Mouse (Mus musculus) midbrain, embryonic 15.5 days (tissue): ENCODE results near the gene Hook1. TPM values are rescaled to one million over a fixed set of nuclear protein-coding genes. Genes with fewer than 3 reads are reported as not detected.

Experiments
- ATAC-seq: fragments of 200-750 bp; cut with Nextera tagmentation; replicated peaks from 2 replicates; pipeline ENCODE4 v1.8.0; 2017; ENCODE audit warnings: moderate TSS enrichment
- H3K27ac ChIP-seq: fragments of 300-500 bp; sonication (generic); 2 replicates; pipeline ENCODE4 v1.5.1; 2015; ENCODE audit warnings: mild to moderate bottlenecking, inconsistent platforms
- H3K27me3 ChIP-seq: fragments of 300-500 bp; sonication (generic); replicated peaks from 2 replicates; pipeline ENCODE4 v1.6.1; 2015; ENCODE audit warnings: inconsistent platforms
- H3K36me3 ChIP-seq: fragments of 300-500 bp; sonication (generic); replicated peaks from 2 replicates; pipeline ENCODE4 v1.6.1; 2015; ENCODE audit warnings: inconsistent platforms
- H3K4me1 ChIP-seq: fragments of 300-500 bp; sonication (generic); 2 replicates; pipeline ENCODE4 v1.6.1; 2015; ENCODE audit warnings: inconsistent platforms
- H3K4me2 ChIP-seq: fragments of 300-500 bp; sonication (generic); 2 replicates; pipeline ENCODE4 v1.6.1; 2015; ENCODE audit warnings: inconsistent platforms, mild to moderate bottlenecking, moderate library complexity
- H3K4me3 ChIP-seq: fragments of 300-500 bp; sonication (generic); 2 replicates; pipeline ENCODE4 v1.5.1; 2015; ENCODE audit warnings: mild to moderate bottlenecking, inconsistent platforms
- H3K9ac ChIP-seq: fragments of 300-500 bp; sonication (generic); 2 replicates; pipeline ENCODE4 v1.6.1; 2015; ENCODE audit warnings: mild to moderate bottlenecking, inconsistent platforms
- H3K9me3 ChIP-seq: fragments of 300-500 bp; sonication (generic); 2 replicates; pipeline ENCODE4 v1.6.1; 2016; ENCODE audit warnings: inconsistent platforms
- whole genome bisulfite sequencing: fragments of 180-500 bp; shearing (Covaris S2); methylation state at CpG from one replicate; pipeline ENCODE4 v1.1.7; 2015; ENCODE audit warnings: mixed read lengths; 5-methylcytosine and 5-hydroxymethylcytosine counted together
- polyA plus RNA-seq: library from polyadenylated mRNA; unstranded; fragments of >200 nt; fragmentation: Nextera tagmentation; extraction: Ambion mirVana; gene quantifications from 2 replicates; pipeline ENCODE4 v1.2.1, GENCODE M21; 2015

Gene Hook1
- polyA plus RNA-seq, result 72.9 and 81.0 TPM in 2 replicates

DNA sequence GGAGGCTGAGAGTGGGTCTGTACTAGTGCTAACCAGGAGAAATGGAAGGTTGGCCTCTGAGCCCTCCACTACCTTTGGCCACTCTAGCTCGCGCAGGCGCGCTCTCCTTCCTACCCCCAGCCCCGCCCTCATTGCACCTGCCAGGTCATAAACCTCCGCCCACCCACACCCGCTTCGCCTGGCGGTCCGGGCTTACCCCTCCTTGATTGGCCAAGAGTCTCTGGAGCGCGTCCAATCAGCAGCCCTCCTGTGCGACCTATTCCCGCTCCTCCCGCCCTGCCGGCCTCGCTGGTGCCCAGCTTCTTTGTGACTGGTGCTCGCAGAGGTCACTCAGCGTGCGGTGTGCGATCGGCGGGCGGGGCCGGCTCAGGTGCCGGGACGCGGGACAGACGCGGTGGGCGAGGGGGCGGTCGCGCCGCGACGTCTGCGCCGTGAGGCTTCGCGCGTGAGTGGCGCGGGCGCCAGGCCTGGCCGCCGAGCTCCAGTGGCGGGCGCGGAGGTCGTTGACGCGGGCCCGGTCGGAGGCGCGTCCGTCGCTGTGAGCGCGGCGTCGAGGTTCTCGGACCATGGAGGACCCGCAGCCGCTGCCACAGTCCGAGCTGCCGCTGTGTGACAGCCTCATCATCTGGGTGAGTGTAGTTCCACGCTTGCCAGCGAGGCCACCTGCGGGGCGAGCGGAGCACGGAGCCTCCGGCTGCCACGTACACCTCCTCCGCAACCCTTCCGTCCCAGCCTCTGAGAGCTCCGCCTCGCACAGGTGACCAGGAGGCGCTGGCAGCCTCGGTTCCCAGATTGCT is at the start of gene Hook1:
Gene Hook1, plus strand, starts transcription at position 313 of the 797 bp plus-strand sequence.
- under 1% methylated on average over 82 of the region's 82 CpGs for WGBS

DNA sequence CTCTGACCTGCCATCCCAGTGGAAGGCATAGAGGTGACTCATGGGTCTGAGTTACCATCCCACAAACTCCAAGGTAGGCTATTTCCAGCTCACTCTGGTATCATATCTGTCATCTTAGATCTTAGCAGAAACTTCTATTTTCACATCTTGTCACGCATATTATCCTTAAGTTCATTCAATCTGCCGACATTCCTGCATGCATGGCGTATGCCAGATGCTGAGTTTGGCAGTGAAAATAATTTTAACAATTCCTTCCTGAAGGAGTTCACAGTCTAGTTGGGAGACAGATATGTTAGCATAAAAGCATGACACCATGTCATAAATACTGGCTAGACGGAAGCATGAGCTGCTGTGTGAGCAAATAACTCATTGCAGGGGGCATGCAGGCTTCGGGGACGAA is 49.3 kb upstream of the Hook1 start:
- Histone ChIP-seq H3K36me3 (no peaks in the 10 kb centered on the region), H3K27me3 (no peaks in the 10 kb centered on the region), H3K9me3 (no peaks in the 10 kb centered on the region), H3K27ac (no peak overlapping the region), H3K4me3 (no peak overlapping the region), H3K9ac (no peak overlapping the region), H3K4me2 (no peak overlapping the region), H3K4me1 (peaks cover 6% of the 10 kb centered on the region; the same call in 1 of the 2 replicates)
- ATAC-seq, result no peak
- 74% methylated on average over 6 of the region's 6 CpGs for WGBS

More for the DNA sequence above, at the start of gene Hook1:
- H3K9me3 ChIP-seq, result no peaks in the 10 kb centered on the region
- H3K9ac ChIP-seq, result peak within 1 kb of the TSS; percentile 77
- peak within 1 kb of the TSS; percentile 79 for H3K4me3 ChIP-seq
- no peaks in the 10 kb centered on the region for H3K27me3 ChIP-seq
- H3K27ac ChIP-seq, result peak within 1 kb of the TSS; percentile 88
- ATAC-seq, result peak; percentile 100
- peaks cover 26% of the 10 kb centered on the region for H3K4me1 ChIP-seq
- H3K4me2 ChIP-seq, result peak within 1 kb of the TSS; percentile 58
- H3K36me3 ChIP-seq, result no peaks in the 10 kb centered on the region

DNA sequence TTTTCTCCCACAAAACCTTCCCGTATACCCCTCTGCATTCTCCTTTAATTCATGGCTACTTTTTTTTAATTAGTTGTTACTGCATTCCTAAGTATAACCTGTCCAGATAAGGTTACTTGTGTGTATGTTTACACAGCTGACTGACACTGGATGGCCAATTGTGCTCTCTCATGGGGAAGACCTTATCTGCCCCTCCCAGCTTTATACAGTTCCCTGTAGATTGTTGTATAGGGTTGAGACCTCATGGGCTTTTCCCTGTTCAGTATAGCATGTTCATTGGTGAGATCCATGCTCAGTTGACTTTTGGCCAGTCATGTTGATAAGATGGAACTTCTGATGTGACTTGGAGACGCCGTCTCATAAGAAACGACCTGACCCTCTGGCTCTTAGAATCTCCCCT is 46.6 kb upstream of the Hook1 start:
- Histone ChIP-seq H3K4me2 (no peak overlapping the region), H3K9ac (no peak overlapping the region), H3K36me3 (no peaks in the 10 kb centered on the region), H3K27ac (no peak overlapping the region), H3K27me3 (no peaks in the 10 kb centered on the region), H3K4me1 (peaks cover 8% of the 10 kb centered on the region), H3K9me3 (no peaks in the 10 kb centered on the region), H3K4me3 (no peak overlapping the region)
- ATAC-seq, result no peak
- 92% methylated on average over 4 of the region's 4 CpGs for WGBS

- H3K27ac ChIP-seq, result no peak overlapping the region
- peak; percentile 90 for ATAC-seq
- H3K4me1 ChIP-seq, result peaks cover 2% of the 10 kb centered on the region; the same call in 1 of the 2 replicates
- H3K27me3 ChIP-seq, result no peaks in the 10 kb centered on the region
- H3K4me2 ChIP-seq, result 0 out of 2 replicates have a peak overlapping the region, but pooled peaks have one; percentile 19
- 12% methylated on average over 7 of the region's 7 CpGs for WGBS
- no peak overlapping the region for H3K9ac ChIP-seq
- H3K36me3 ChIP-seq, result no peaks in the 10 kb centered on the region
- H3K9me3 ChIP-seq, result no peaks in the 10 kb centered on the region
- no peak overlapping the region for H3K4me3 ChIP-seq
Observed at GRCm38 (mm10) chr4:95924210-95925184, 42.5 kb upstream of the Hook1 start.

DNA sequence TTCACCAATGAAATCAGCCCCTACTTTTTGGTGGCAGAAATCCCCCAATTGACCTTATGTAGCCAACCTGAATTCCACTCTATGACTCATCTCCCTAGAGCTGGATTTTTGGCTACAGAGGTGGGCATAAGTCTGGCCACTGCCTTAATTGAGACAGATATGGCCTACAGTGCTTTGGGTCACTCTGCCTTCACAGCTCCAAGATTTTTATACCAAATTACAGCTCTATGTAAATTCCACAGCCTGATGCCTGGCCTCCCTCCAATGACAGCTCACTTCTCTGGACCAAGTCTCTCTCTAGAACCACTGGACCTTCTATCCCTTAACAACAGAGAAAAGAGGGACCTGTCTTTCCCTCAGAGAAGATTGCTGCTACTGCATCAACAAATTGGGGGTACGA is 38.2 kb upstream of the Hook1 start:
- 89% methylated on average over 1 of the region's 1 CpGs for WGBS
- Histone ChIP-seq H3K36me3 (no peaks in the 10 kb centered on the region), H3K27me3 (no peaks in the 10 kb centered on the region)

GRCm38 (mm10) chr4:95929936-95930335 is 37.1 kb upstream of the Hook1 start:
- no peak overlapping the region for H3K27ac ChIP-seq
- WGBS, result 79% methylated on average over 1 of the region's 1 CpGs

More for the DNA sequence above, 38.2 kb upstream of the Hook1 start:
- H3K4me2 ChIP-seq, result no peak overlapping the region
- H3K9me3 ChIP-seq, result no peaks in the 10 kb centered on the region
- peaks cover 2% of the 10 kb centered on the region; the same call in 1 of the 2 replicates for H3K4me1 ChIP-seq
- no peak overlapping the region for H3K4me3 ChIP-seq
- ATAC-seq, result no peak
- no peak overlapping the region for H3K9ac ChIP-seq
- H3K27ac ChIP-seq, result no peak overlapping the region

DNA sequence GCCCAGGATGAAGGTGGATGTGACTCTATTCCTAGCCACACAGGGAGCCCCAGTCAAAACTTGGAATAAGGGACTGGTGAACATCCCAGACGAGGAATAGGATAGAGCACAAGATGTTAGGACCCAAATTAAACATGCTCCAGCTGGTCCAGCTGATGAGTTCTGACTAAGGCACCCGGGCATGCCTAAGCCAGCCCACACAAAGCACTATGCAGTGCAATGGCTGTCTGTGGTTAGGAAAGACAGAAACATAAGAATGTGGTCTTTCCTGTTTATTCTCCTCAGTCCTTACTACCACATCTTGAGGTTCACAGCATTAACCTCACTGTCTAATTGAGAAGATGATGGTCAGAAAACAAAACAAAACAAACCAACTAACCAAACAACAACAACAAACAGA is 35.7 kb upstream of the Hook1 start:
- no peak for ATAC-seq
- no peaks in the 10 kb centered on the region for H3K27me3 ChIP-seq
- no peaks in the 10 kb centered on the region for H3K4me1 ChIP-seq
- no peaks in the 10 kb centered on the region for H3K36me3 ChIP-seq
- WGBS, result 64% methylated on average over 2 of the region's 2 CpGs
- H3K27ac ChIP-seq, result no peak overlapping the region
- H3K4me3 ChIP-seq, result no peak overlapping the region
- H3K9ac ChIP-seq, result no peak overlapping the region
- no peaks in the 10 kb centered on the region for H3K9me3 ChIP-seq
- H3K4me2 ChIP-seq, result no peak overlapping the region

More at GRCm38 (mm10) chr4:95929936-95930335, 37.1 kb upstream of the Hook1 start:
- H3K4me2 ChIP-seq, result no peak overlapping the region
- H3K36me3 ChIP-seq, result no peaks in the 10 kb centered on the region
- ATAC-seq, result no peak
- no peak overlapping the region for H3K9ac ChIP-seq
- no peaks in the 10 kb centered on the region for H3K4me1 ChIP-seq
- no peaks in the 10 kb centered on the region for H3K27me3 ChIP-seq
- no peak overlapping the region for H3K4me3 ChIP-seq
- no peaks in the 10 kb centered on the region for H3K9me3 ChIP-seq

- H3K4me1 ChIP-seq, result no peaks in the 10 kb centered on the region
- 89% methylated on average over 9 of the region's 9 CpGs for WGBS
- H3K36me3 ChIP-seq, result no peaks in the 10 kb centered on the region
- no peak overlapping the region for H3K4me3 ChIP-seq
- no peak overlapping the region for H3K27ac ChIP-seq
- no peaks in the 10 kb centered on the region for H3K9me3 ChIP-seq
- no peaks in the 10 kb centered on the region for H3K27me3 ChIP-seq
- ATAC-seq, result no peak
- H3K9ac ChIP-seq, result no peak overlapping the region
- H3K4me2 ChIP-seq, result no peak overlapping the region
Observed at GRCm38 (mm10) chr4:95933801-95934356, 33.2 kb upstream of the Hook1 start.

- Histone ChIP-seq H3K4me1 (no peaks in the 10 kb centered on the region), H3K4me3 (no peak overlapping the region), H3K27me3 (no peaks in the 10 kb centered on the region), H3K4me2 (no peak overlapping the region), H3K9ac (no peak overlapping the region), H3K27ac (no peak overlapping the region), H3K36me3 (no peaks in the 10 kb centered on the region), H3K9me3 (no peaks in the 10 kb centered on the region)
- no peak for ATAC-seq
- WGBS, result 80% methylated on average over 4 of the region's 4 CpGs
Observed at GRCm38 (mm10) chr4:95934384-95935035, 32.5 kb upstream of the Hook1 start.

DNA sequence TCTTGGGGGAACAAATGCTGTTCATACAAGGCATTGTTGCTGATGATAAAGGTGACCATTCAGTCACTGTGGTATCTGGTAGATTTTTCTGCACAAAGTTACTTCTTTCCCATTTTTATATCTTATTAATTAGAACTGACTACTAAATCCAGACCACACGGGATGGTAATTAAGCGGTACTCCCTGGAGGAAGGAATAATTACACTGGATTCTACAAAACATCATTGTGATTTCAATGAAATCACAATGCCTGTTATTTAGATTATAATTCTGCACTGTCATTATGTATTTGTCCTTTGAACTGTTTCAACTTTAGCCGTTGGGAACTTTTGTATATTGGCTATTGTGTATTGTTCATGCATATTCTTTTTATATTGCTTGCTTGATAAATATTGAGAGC is 28.3 kb upstream of the Hook1 start:
- no peak overlapping the region for H3K4me2 ChIP-seq
- WGBS, result 77% methylated on average over 3 of the region's 3 CpGs
- no peaks in the 10 kb centered on the region for H3K36me3 ChIP-seq
- no peak overlapping the region for H3K27ac ChIP-seq
- no peak overlapping the region for H3K9ac ChIP-seq
- no peaks in the 10 kb centered on the region for H3K9me3 ChIP-seq
- no peak for ATAC-seq
- no peaks in the 10 kb centered on the region for H3K27me3 ChIP-seq
- H3K4me1 ChIP-seq, result no peaks in the 10 kb centered on the region
- no peak overlapping the region for H3K4me3 ChIP-seq

DNA sequence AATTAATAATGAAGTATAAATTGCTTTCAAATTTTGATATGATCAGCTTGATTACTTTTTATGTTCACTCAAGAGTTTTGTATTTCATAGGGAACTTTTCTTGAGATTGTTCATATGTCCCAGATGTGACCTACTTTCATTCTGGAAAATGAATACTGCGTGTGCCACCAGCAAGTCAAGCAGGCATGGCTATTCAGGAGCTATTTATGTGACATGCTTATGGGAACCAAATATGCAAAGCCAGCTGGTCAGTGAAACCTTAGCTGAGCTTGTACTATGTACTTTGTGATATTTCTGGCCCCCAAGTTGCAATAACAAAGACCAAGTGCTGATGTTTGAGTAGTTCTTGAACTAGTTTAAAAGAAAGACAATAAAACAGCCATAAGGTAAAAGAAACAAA is 19.1 kb upstream of the Hook1 start:
- H3K4me2 ChIP-seq, result no peak overlapping the region
- H3K4me1 ChIP-seq, result no peaks in the 10 kb centered on the region
- no peak for ATAC-seq
- H3K9me3 ChIP-seq, result no peaks in the 10 kb centered on the region
- 77% methylated on average over 1 of the region's 1 CpGs for WGBS
- H3K4me3 ChIP-seq, result no peak overlapping the region
- H3K27me3 ChIP-seq, result no peaks in the 10 kb centered on the region
- H3K27ac ChIP-seq, result no peak overlapping the region
- H3K9ac ChIP-seq, result no peak overlapping the region
- H3K36me3 ChIP-seq, result no peaks in the 10 kb centered on the region

- no peaks in the 10 kb centered on the region for H3K27me3 ChIP-seq
- H3K27ac ChIP-seq, result no peak overlapping the region
- no peak for ATAC-seq
- no peaks in the 10 kb centered on the region for H3K4me1 ChIP-seq
- H3K4me2 ChIP-seq, result no peak overlapping the region
- no peaks in the 10 kb centered on the region for H3K9me3 ChIP-seq
- no peak overlapping the region for H3K4me3 ChIP-seq
- H3K9ac ChIP-seq, result no peak overlapping the region
- no peaks in the 10 kb centered on the region for H3K36me3 ChIP-seq
Observed at GRCm38 (mm10) chr4:95953328-95953727, 13.7 kb upstream of the Hook1 start.
